Mouse (Mus musculus): ENCODE data around the gene Tent4b. TPM values are rescaled to one million over a fixed set of nuclear protein-coding genes. Genes with fewer than 3 reads are reported as not detected.
A peak's percentile ranks its signal among the peaks of the same experiment; 100 is the strongest.

The Tent4b gene
- total RNA-seq, 1 experiment from 2014 or later, result 46.8 TPM

DNA sequence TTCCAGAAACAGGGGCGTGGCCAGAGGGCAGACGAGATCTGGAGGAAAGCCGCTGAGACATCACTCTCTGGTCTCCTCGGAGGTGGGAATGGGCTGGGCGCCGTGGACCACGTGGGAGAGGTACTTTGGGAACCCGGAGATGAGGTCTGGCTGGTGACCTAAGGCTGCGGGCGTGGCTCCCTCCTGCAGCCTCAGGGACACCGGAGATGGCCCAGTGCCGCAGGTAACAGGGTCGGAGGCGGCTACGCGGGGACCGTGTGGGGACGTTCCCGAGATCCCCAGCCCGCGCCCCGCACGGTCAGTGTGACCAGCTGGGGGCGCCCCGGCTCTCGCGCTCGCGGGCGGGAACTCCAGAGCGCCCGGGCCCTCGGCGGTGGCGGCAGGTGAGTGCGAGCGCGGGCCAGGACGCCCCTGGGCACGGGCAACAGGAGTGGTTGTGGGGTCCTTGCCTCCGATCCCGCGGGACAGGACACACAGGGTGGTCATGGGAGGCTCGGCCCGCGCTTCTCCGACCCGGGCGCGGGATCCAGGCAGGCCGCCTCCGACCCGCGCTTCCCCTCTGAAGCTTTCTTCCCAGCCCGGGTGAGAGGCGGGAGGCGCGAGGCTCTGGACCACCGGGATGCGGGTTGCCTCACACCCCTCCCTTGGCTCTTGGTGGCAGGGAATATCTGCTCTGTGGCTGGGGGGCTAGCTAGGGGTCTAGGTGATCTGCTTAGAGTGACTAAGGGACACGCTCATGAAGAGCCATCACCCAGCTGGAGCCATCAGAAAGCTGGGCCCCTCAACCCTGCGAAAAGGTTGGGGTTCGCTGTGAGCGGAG lies 73.4 kb downstream of the Tent4b start, which contains the start of gene Adcy7:
TSS of gene Adcy7 (plus strand) at position 173 of the 820 bp plus-strand sequence.
- ATAC-seq (replicated peaks; ENCODE audit: low read depth, poor library complexity, severe bottlenecking), result peak; percentile 57

GRCm38 (mm10) chr8:88273051-88273430 lies 74.0 kb downstream of the Tent4b start:
- no peak for ATAC-seq (replicated peaks; ENCODE audit: low read depth, poor library complexity, severe bottlenecking)

GRCm38 (mm10) chr8:88274090-88274489 lies 75.1 kb downstream of the Tent4b start:
- 0 out of 2 replicates have a peak, but pooled peaks have one; percentile 23 for ATAC-seq (replicated peaks; ENCODE audit: low read depth, poor library complexity, severe bottlenecking)

GRCm38 (mm10) chr8:88279220-88279619 lies 80.2 kb downstream of the Tent4b start:
- ATAC-seq (replicated peaks; ENCODE audit: low read depth, poor library complexity, severe bottlenecking), result peak; percentile 17; the same call in 1 of the 2 replicates

- peak; percentile 88 for ATAC-seq (replicated peaks; ENCODE audit: low read depth, poor library complexity, severe bottlenecking)
Measured at GRCm38 (mm10) chr8:88279670-88280069, 80.7 kb downstream of the Tent4b start.

DNA sequence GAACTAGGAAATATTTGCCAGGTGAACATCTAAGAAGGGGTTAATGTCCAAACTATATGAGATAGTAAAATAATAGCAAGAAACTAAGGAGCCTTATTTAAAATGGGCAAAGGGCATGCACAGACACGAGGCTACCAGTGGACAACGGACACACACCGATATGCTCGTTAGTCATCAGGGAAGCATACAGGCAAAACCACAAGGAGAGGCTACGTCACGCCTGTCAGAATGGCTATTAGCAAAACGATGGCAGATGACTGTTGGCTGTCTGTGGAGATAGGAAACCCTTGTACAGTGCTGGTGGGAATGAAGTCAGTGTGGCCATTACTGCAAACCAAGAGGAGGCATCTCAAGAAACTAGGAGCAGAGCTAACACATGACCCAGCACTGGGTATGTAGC lies 81.9 kb downstream of the Tent4b start:
- ATAC-seq (replicated peaks; ENCODE audit: low read depth, poor library complexity, severe bottlenecking), result peak; percentile 61

GRCm38 (mm10) chr8:88282684-88283083 lies 83.7 kb downstream of the Tent4b start:
- ATAC-seq (replicated peaks; ENCODE audit: low read depth, poor library complexity, severe bottlenecking), result peak; percentile 55

DNA sequence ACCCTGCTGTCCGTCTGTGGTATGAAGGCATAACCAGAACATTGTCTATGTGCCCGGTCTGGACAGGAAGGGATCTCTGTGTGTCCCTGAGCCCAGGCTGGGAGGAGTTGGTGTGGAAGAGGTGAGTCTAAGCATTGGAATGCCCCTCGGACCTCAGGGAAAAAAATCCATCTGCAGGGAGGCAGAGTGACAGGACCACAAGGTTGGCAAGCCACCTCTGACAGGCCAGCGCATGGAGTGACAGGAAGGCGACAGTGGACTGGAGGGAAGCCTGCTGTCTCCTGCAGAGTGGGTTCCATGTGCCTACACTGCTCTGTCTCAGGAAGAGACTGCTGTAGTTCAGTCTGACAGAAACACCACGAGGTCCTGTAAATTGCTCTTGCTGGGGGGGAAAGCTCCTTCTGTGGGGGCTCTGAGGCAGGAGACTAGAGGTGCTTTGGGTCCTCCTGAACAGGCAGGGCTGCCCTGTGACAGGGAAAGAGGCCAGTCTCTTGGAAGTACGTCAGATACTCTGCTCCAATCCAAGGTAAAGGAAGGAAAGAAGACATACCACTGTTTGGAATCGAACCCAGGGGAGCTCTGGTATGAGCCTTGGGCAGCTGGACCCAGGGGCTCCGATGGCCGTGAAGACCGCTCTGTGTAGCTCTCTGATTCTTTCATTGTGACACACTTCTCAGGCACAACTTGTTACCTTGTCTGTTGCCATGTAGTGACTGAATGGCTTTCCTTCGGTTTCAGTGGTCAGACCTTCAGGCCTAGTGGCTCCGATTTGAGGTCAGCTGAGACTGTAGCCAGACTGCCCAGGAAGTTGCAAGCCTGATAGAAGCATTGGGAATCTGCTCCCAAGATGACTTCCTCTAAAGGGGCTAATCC lies 84.5 kb downstream of the Tent4b start:
- no peak for ATAC-seq (replicated peaks; ENCODE audit: low read depth, poor library complexity, severe bottlenecking)

DNA sequence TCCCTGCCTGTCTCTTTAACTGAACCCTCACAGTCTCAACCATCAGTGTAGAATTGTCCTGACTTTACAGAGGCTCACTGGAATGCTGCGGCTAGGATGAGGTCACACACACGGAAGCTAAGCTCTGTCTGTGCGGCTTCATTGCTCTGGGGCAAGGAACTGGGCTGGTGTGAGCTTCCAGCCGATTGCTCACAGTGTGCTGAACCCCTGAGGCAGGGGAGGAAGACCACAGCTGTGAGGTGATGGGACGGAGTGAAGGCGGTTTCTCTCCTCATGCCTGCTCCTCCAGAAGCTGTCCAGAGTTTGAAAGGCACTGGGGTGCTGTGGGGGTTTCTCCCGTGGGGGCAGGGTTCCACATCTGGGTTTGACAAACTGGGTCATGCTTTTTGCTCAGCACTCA lies 85.7 kb downstream of the Tent4b start:
- no peak for ATAC-seq (replicated peaks; ENCODE audit: low read depth, poor library complexity, severe bottlenecking)

DNA sequence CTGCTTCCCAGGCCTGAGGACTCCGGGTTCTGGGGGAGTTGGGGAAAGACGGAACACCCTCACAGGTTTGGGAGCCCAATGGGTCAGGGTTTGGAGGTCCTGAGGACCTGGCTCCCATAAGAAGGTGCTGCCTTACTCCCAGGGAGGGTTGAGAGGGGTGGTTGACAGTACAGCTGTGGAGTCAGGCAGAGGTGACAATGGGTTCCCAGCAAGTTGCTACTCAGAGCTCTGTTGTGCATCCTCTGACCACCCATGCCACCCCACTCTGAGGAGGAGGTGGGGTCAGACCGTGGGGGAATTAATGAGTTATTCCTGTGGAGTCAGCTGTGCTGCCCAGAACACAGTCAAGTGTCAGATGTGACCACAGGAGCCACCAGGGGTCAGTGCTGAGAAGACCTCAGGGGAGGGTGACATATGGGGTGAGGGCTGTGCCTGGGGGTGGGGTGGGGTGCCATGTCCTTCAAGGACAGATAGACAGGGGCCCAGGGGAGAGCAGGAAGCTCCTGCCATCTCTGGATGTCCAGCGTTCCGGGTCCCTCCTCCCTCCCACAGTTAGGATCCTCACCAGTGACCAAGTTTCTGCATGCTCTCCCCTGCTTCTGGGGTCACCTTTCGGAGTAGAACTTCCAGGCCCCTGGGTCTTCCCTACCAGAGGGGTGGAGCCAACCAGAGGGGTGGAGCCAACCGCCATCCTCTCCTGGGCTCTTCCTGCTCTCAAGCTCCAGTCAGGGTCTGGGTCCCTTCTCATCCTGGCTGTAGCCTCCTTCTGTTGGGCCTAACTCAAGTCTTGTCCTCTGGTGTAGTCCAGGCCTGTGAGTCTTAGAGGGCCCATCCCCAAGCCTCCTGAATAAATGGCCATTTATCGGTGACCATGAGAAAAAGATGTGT lies 86.7 kb downstream of the Tent4b start:
- no peak for ATAC-seq (replicated peaks; ENCODE audit: low read depth, poor library complexity, severe bottlenecking)

DNA sequence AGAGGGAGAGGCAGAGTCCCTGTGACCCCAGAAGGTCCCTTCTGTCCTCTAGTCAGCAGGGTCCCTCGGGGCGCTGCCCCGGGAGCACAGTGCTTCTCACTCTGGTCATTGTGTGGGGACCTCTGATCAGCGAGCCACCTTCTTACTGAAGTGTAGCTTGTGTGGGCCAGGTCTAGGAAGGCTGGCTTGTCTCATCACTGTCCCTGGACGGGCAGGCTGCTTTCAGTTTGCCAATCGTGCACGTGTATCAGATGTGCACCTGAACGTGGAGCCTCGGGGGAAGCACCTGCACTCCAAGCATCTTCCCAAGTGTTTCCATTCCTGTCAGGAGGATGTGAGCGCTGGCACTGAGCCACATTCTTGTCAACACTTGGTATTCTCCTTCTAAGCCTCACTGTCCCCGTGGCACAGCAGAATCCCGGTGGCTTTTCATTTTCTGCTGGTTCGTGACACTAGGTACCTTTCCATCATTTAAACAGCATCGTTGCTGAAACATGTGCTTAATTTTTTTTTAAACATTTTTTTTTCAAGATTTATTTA lies 87.5 kb downstream of the Tent4b start:
- no peak for ATAC-seq (replicated peaks; ENCODE audit: low read depth, poor library complexity, severe bottlenecking)

DNA sequence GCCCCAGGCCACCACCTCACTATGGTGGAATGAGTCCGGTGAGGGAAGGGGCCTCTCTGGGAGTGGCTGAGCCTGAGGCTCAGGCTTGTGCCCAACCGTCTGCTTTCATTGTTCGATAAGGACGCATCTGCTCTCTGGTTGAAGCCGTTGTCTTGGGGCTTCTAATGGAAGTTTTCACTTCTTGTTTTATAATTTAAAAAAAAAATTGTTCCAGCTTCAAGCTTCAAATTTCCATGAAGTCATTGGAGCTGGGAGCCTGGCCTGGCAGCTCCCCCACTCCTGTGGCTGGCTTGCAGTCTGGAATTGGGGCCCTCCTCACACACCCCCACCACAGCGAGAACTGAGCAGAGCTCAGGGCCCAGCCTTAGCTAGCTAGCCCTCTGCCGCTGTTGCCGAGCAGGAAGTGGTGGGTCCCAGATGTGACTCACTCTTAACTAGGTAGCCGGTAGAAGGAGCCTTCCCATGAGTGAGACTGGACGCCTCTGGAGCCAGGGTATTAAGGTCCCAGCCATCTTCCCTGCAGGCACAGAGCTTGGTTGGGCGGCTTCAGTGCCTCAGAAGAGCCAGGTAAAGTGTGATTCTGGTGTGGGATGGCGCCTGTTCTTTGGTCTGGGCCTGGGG lies 89.7 kb downstream of the Tent4b start:
- peak; percentile 63 for ATAC-seq (replicated peaks; ENCODE audit: low read depth, poor library complexity, severe bottlenecking)

GRCm38 (mm10) chr8:88289901-88290300 lies 90.9 kb downstream of the Tent4b start:
- ATAC-seq (replicated peaks; ENCODE audit: low read depth, poor library complexity, severe bottlenecking), result no peak

GRCm38 (mm10) chr8:88290326-88291304 lies 91.6 kb downstream of the Tent4b start:
- ATAC-seq (replicated peaks; ENCODE audit: low read depth, poor library complexity, severe bottlenecking), result peak; percentile 29

- ATAC-seq (replicated peaks; ENCODE audit: low read depth, poor library complexity, severe bottlenecking), result no peak
Measured at GRCm38 (mm10) chr8:88291305-88291690, 92.3 kb downstream of the Tent4b start.

DNA sequence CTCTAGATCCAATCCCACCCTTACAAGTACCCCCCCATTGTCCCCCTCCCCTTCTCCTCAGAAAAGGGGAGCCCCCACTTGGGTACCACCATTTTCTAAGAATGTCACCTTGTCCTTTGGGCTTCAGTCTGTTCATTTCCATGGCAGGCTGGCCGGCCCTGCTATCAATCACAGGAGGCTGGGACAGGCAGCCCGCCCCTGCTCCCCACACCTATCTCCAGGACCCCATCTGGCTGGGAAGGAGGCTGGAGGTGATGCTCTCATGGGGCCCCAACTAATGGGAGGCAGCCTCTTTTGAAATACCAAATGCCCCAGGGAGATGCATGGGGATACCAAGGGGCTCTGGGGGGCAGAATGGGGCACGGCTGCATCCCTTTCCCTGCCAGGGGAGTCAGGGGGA lies 93.9 kb downstream of the Tent4b start:
- no peak for ATAC-seq (replicated peaks; ENCODE audit: low read depth, poor library complexity, severe bottlenecking)

- ATAC-seq (replicated peaks; ENCODE audit: low read depth, poor library complexity, severe bottlenecking), result peak; percentile 53
Measured at GRCm38 (mm10) chr8:88293590-88294356, 94.8 kb downstream of the Tent4b start.
